Mouse (Mus musculus) T-helper 1 cell (primary cell): Measurements from ENCODE around the gene Arfgef2.

ENCODE experiments used
- in situ Hi-C: fragments of 300-600 bp; cut with MboI, MseI; formaldehyde crosslinking; loops from one replicate; pipeline ENCODE4 v1.15.1; 2025; ENCODE audit warnings: high pct_unique_total_duplicates

Arfgef2 gene

GRCm38 (mm10) chr2:166903719-166904282 is 98.4 kb downstream of the Arfgef2 start:
- in situ Hi-C loops = no loop called here

GRCm38 (mm10) chr2:166905711-166906522 is 100.5 kb downstream of the Arfgef2 start, which contains the start of gene Cse1l:
Gene Cse1l (plus strand): TSS chr2:166906040.
- in situ Hi-C loops = no loop called here

GRCm38 (mm10) chr2:166906523-166907182 is 101.3 kb downstream of the Arfgef2 start:
- in situ Hi-C loops = no loop called here

- in situ Hi-C loops = no loop called here
Observed at GRCm38 (mm10) chr2:166909729-166910128, 104.3 kb downstream of the Arfgef2 start.

GRCm38 (mm10) chr2:166910536-166910935 is 105.1 kb downstream of the Arfgef2 start:
- in situ Hi-C loops = no loop called here

GRCm38 (mm10) chr2:166923971-166924370 is 118.6 kb downstream of the Arfgef2 start:
- in situ Hi-C loops = loop anchor here (5.0 kb wide), 1 partner anchor 103 kb away; no protein-coding TSS in a partner anchor

GRCm38 (mm10) chr2:166933943-166934342 is 128.6 kb downstream of the Arfgef2 start:
- in situ Hi-C loops = no loop called here

GRCm38 (mm10) chr2:166934416-166934815 is 129.0 kb downstream of the Arfgef2 start:
- in situ Hi-C loops = no loop called here

- in situ Hi-C loops = no loop called here
Observed at GRCm38 (mm10) chr2:166935582-166935981, 130.2 kb downstream of the Arfgef2 start.

GRCm38 (mm10) chr2:166936166-166936565 is 130.8 kb downstream of the Arfgef2 start:
- in situ Hi-C loops = no loop called here

- in situ Hi-C loops = no loop called here
Observed at GRCm38 (mm10) chr2:166943146-166943545, 137.8 kb downstream of the Arfgef2 start.

GRCm38 (mm10) chr2:166944346-166944745 is 139.0 kb downstream of the Arfgef2 start:
- in situ Hi-C loops = no loop called here

GRCm38 (mm10) chr2:166945456-166945855 is 140.1 kb downstream of the Arfgef2 start:
- in situ Hi-C loops = no loop called here
